Mouse (Mus musculus) lung, adult 18-20 months (tissue): ENCODE data around the gene Anxa5.

Experiments
- DNase-seq, 2 experiments: peaks; one replicate each; pipeline ENCODE4 v3.0.0; 2022; ENCODE audit warnings: mixed read lengths in 2 of 2

Anxa5 gene

GRCm38 (mm10) chr3:36446918-36447317, 28.8 kb downstream of the Anxa5 start:
- peak in 1 of 2 experiments; percentile 14 for DNase-seq

DNA sequence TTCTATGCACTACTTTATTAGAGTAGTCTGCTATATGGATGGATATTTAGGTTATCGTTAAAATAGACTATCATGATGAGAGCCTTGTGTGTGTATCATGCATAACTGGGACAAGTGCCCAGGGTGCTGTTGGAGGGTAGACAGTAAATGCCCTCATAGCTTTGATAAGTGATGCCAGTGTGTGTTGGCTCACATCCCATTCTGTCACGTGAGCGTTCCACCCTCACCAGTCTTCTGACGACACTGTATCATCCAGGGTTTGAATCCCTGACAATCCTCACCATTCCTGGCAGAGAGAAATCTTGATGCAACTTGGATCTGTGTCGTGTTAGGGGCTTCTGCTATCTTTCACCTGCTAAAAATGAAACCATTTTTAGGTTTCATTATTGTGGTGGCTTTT, 29.2 kb downstream of the Anxa5 start:
- DNase-seq = no peak

DNA sequence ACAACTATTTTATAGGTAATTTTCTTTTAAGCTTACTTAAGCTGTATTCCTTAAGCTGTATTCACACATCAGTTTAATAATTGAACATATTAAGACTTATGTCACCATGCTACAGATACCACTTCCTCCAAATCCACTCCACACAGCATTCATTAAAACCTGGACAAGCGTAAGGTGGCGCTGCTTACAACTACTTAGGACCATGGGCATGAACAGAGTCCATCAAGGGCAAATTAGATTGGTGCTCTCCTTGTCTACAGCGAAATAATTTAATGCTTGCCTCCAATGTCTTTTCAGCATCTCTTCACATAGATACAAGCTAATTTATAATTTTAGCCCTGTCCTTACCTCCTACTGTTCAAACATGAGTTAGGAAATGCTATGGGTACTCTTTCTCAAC, 29.7 kb downstream of the Anxa5 start:
- DNase-seq = no peak

DNA sequence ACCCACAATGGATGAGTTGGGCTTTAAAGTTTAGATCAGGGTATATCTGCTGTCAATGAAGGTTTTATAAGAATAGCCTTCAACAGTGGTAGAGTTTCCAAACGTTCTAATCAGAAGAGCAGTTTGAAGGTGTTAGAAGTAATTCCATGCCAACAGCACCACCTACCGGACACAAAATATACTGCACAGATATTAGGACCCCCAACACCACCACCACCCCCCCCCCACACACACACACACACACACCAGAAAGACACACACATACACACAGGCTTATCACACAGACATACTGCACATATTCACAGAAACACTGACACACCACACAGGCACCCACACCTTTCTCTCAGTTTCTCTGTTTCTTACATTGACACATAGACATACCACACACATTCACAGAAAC, 33.3 kb downstream of the Anxa5 start:
- DNase-seq = peak in 1 of 2 experiments; percentile 24

- DNase-seq = peak in 1 of 2 experiments; percentile 26
Observed at GRCm38 (mm10) chr3:36440280-36440679, 35.4 kb downstream of the Anxa5 start.

DNA sequence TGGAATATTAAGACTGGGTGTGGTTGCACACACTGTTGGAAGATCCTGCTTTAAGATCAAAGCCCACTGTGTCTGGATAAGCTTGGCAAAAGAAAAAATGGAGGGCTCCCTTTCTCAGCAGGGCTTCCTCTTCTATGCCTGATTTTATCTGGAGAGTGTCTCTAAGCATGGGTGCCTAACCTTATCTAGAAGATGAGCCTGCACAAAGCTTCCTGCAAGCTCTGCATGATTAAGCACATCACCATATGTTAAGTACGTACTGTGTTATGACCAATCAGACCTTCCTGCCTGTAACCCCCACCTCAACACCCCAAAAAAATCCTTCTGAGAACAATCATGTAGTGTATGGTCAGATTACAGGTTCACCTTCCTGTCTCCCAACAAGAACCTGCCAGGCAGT, 45.3 kb downstream of the Anxa5 start:
- DNase-seq = no peak

GRCm38 (mm10) chr3:36427386-36427785, 48.3 kb downstream of the Anxa5 start:
- no peak for DNase-seq

- no peak for DNase-seq
Observed at GRCm38 (mm10) chr3:36409456-36409855, 66.2 kb downstream of the Anxa5 start.

- DNase-seq = no peak
Observed at GRCm38 (mm10) chr3:36406967-36407366, 68.7 kb downstream of the Anxa5 start.

DNA sequence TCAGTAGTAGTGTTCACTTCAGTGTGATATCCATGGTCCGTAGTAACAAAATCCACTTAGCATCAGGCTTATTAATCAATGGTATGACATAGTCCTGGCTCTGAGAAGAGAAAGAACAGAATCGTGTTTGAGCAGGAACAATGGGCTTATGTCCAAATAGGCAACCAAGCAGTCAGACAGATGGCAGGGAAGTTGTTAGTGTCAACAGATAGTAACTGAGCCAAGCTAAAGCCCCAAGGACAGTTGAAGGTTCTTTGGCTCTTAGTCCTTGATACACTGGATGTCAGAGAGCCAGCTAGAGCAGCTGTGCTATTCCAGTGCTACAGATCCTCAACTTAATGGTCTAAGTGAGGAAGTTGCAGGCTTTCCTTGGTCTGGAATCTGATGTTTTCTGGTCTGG, 69.4 kb downstream of the Anxa5 start:
- no peak for DNase-seq

GRCm38 (mm10) chr3:36401900-36402299, 73.8 kb downstream of the Anxa5 start:
- no peak for DNase-seq

DNA sequence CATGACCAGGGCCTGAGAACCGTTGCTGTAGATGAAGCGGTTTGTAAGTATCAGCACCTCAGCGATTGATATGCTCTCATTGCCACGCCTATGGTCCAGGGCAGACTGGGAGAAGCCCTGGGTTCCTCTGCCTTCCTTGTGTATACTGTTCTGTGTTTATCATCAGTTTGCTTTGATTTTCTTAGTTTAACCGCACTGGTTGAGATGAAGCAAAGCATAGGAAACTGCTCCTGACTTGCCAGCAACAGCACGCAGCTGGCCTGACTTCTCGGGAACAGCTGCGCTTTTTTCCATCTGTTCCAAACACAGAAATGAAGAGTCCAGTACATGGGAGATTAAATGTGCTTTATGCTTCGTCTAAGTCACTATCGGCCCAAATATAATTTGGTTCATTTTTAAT, 75.0 kb downstream of the Anxa5 start:
- no peak for DNase-seq
